Mouse (Mus musculus): ENCODE results near the gene Tmprss12.
"Not testable (repeated sequence)": the region's sequence is repeated elsewhere in the genome, so short reads cannot be mapped to it uniquely, and the experiment has no call there.

Tmprss12 gene

GRCm38 (mm10) chr15:100301556-100301955 is 20.9 kb downstream of the Tmprss12 start:
- Histone ChIP-seq H3K36me3 (ENCODE audit: control insufficient read depth, insufficient read depth, low read length, poor library complexity, severe bottlenecking) (no peaks in the 10 kb centered on the region), H3K27me3 (ENCODE audit: control insufficient read depth, insufficient read depth, low read length, poor library complexity, severe bottlenecking) (no peaks in the 10 kb centered on the region)
- DNase-seq (ENCODE audit: low read depth, low spot score), result no peak

GRCm38 (mm10) chr15:100303428-100304018 is 22.9 kb downstream of the Tmprss12 start:
- H3K27me3 ChIP-seq (ENCODE audit: control insufficient read depth, insufficient read depth, low read length, poor library complexity, severe bottlenecking), result no peaks in the 10 kb centered on the region
- DNase-seq (ENCODE audit: low read depth, low spot score), result no peak
- H3K36me3 ChIP-seq (ENCODE audit: control insufficient read depth, insufficient read depth, low read length, poor library complexity, severe bottlenecking), result no peaks in the 10 kb centered on the region

- Histone ChIP-seq H3K36me3 (ENCODE audit: control insufficient read depth, insufficient read depth, low read length, poor library complexity, severe bottlenecking) (no peaks in the 10 kb centered on the region), H3K27me3 (ENCODE audit: control insufficient read depth, insufficient read depth, low read length, poor library complexity, severe bottlenecking) (no peaks in the 10 kb centered on the region)
- DNase-seq (ENCODE audit: low read depth, low spot score), result peak; percentile 76
These were observed 23.7 kb downstream of the Tmprss12 start, which contains the start of gene Mettl7a1 for GRCm38 (mm10) chr15:100304019-100304991. Gene Mettl7a1 (plus strand): TSS chr15:100304140.

GRCm38 (mm10) chr15:100306201-100306600 is 25.6 kb downstream of the Tmprss12 start:
- no peak for DNase-seq (ENCODE audit: low read depth, low spot score)
- Histone ChIP-seq H3K27me3 (ENCODE audit: control insufficient read depth, insufficient read depth, low read length, poor library complexity, severe bottlenecking) (no peaks in the 10 kb centered on the region), H3K36me3 (ENCODE audit: control insufficient read depth, insufficient read depth, low read length, poor library complexity, severe bottlenecking) (no peaks in the 10 kb centered on the region)

- H3K36me3 ChIP-seq (ENCODE audit: control insufficient read depth, insufficient read depth, low read length, poor library complexity, severe bottlenecking), result not testable (repeated sequence)
These were observed 26.9 kb downstream of the Tmprss12 start for GRCm38 (mm10) chr15:100307438-100308096.

GRCm38 (mm10) chr15:100312346-100312745 is 31.7 kb downstream of the Tmprss12 start:
- no peak for DNase-seq (ENCODE audit: low read depth, low spot score)
- Histone ChIP-seq H3K36me3 (ENCODE audit: control insufficient read depth, insufficient read depth, low read length, poor library complexity, severe bottlenecking) (no peaks in the 10 kb centered on the region), H3K27me3 (ENCODE audit: control insufficient read depth, insufficient read depth, low read length, poor library complexity, severe bottlenecking) (no peaks in the 10 kb centered on the region)

More at GRCm38 (mm10) chr15:100307438-100308096, 26.9 kb downstream of the Tmprss12 start:
- peak; percentile 82 for DNase-seq (ENCODE audit: low read depth, low spot score)
- H3K27me3 ChIP-seq (ENCODE audit: control insufficient read depth, insufficient read depth, low read length, poor library complexity, severe bottlenecking), result not testable (repeated sequence)

- H3K36me3 ChIP-seq (ENCODE audit: control insufficient read depth, insufficient read depth, low read length, poor library complexity, severe bottlenecking), result no peaks in the 10 kb centered on the region
- DNase-seq (ENCODE audit: low read depth, low spot score), result no peak
- no peaks in the 10 kb centered on the region for H3K27me3 ChIP-seq (ENCODE audit: control insufficient read depth, insufficient read depth, low read length, poor library complexity, severe bottlenecking)
These were observed 34.0 kb downstream of the Tmprss12 start for GRCm38 (mm10) chr15:100314448-100315145.

- not testable (repeated sequence) for H3K27me3 ChIP-seq (ENCODE audit: control insufficient read depth, insufficient read depth, low read length, poor library complexity, severe bottlenecking); DNase-seq (ENCODE audit: low read depth, low spot score)
These were observed 37.5 kb downstream of the Tmprss12 start for GRCm38 (mm10) chr15:100318014-100318671.

GRCm38 (mm10) chr15:100319884-100320283 is 39.2 kb downstream of the Tmprss12 start:
- Histone ChIP-seq H3K27me3 (ENCODE audit: control insufficient read depth, insufficient read depth, low read length, poor library complexity, severe bottlenecking) (no peaks in the 10 kb centered on the region), H3K36me3 (ENCODE audit: control insufficient read depth, insufficient read depth, low read length, poor library complexity, severe bottlenecking) (no peaks in the 10 kb centered on the region)
- no peak for DNase-seq (ENCODE audit: low read depth, low spot score)

More at GRCm38 (mm10) chr15:100318014-100318671, 37.5 kb downstream of the Tmprss12 start:
- not testable (repeated sequence) for H3K36me3 ChIP-seq (ENCODE audit: control insufficient read depth, insufficient read depth, low read length, poor library complexity, severe bottlenecking)

- DNase-seq (ENCODE audit: low read depth, low spot score), result no peak
- H3K27me3 ChIP-seq (ENCODE audit: control insufficient read depth, insufficient read depth, low read length, poor library complexity, severe bottlenecking), result no peaks in the 10 kb centered on the region
- no peaks in the 10 kb centered on the region for H3K36me3 ChIP-seq (ENCODE audit: control insufficient read depth, insufficient read depth, low read length, poor library complexity, severe bottlenecking)
These were observed 39.8 kb downstream of the Tmprss12 start for GRCm38 (mm10) chr15:100320295-100320905.

- peak; percentile 23 for DNase-seq (ENCODE audit: low read depth, low spot score)
- Histone ChIP-seq H3K27me3 (ENCODE audit: control insufficient read depth, insufficient read depth, low read length, poor library complexity, severe bottlenecking) (no peaks in the 10 kb centered on the region), H3K36me3 (ENCODE audit: control insufficient read depth, insufficient read depth, low read length, poor library complexity, severe bottlenecking) (no peaks in the 10 kb centered on the region)
These were observed 40.5 kb downstream of the Tmprss12 start for GRCm38 (mm10) chr15:100321134-100321533.

- Histone ChIP-seq H3K36me3 (ENCODE audit: control insufficient read depth, insufficient read depth, low read length, poor library complexity, severe bottlenecking) (no peaks in the 10 kb centered on the region), H3K27me3 (ENCODE audit: control insufficient read depth, insufficient read depth, low read length, poor library complexity, severe bottlenecking) (no peaks in the 10 kb centered on the region)
- DNase-seq (ENCODE audit: low read depth, low spot score), result no peak
These were observed 43.5 kb downstream of the Tmprss12 start for GRCm38 (mm10) chr15:100324021-100324591.

GRCm38 (mm10) chr15:100325235-100325634 is 44.6 kb downstream of the Tmprss12 start:
- Histone ChIP-seq H3K27me3 (ENCODE audit: control insufficient read depth, insufficient read depth, low read length, poor library complexity, severe bottlenecking) (no peaks in the 10 kb centered on the region), H3K36me3 (ENCODE audit: control insufficient read depth, insufficient read depth, low read length, poor library complexity, severe bottlenecking) (no peaks in the 10 kb centered on the region)
- no peak for DNase-seq (ENCODE audit: low read depth, low spot score)
